Mouse (Mus musculus) CD4-positive, CD25-positive, alpha-beta regulatory T cell, adult 2 months (primary cell): ENCODE data around the gene Ifi213.
"Not testable (repeated sequence)": the region's sequence is repeated elsewhere in the genome, so short reads cannot be mapped to it uniquely, and the experiment has no call there.

Experiments
- DNase-seq: peaks from one replicate; pipeline ENCODE4 v3.0.0-alpha.2; 2012; ENCODE audit warnings: low read depth, low spot score

The Ifi213 gene

GRCm38 (mm10) chr1:173598838-173599494, at the start of gene Ifi213:
Ifi213 (minus strand) TSS chr1:173599274.
- DNase-seq, result peak; percentile 52

GRCm38 (mm10) chr1:173645393-173645792, 46.3 kb upstream of the Ifi213 start:
- no peak for DNase-seq

- no peak for DNase-seq
These were observed 35.0 kb upstream of the Ifi213 start for GRCm38 (mm10) chr1:173633969-173634645.

GRCm38 (mm10) chr1:173630622-173631021, 31.5 kb upstream of the Ifi213 start, which contains the start of gene Ifi209:
Ifi209 (plus strand) TSS chr1:173630917.
- peak; percentile 73 for DNase-seq

- no peak for DNase-seq
These were observed 27.6 kb upstream of the Ifi213 start for GRCm38 (mm10) chr1:173626686-173627085.

GRCm38 (mm10) chr1:173624052-173624451, 25.0 kb upstream of the Ifi213 start:
- no peak for DNase-seq

- not testable (repeated sequence) for DNase-seq
These were observed 23.1 kb upstream of the Ifi213 start for GRCm38 (mm10) chr1:173622216-173622615.

GRCm38 (mm10) chr1:173610291-173610690, 11.2 kb upstream of the Ifi213 start:
- DNase-seq, result not testable (repeated sequence)

GRCm38 (mm10) chr1:173589698-173590097, 9.4 kb downstream of the Ifi213 start:
- not testable (repeated sequence) for DNase-seq

- DNase-seq, result no peak
These were observed 19.0 kb downstream of the Ifi213 start for GRCm38 (mm10) chr1:173579921-173580585.

GRCm38 (mm10) chr1:173579079-173579478, 20.0 kb downstream of the Ifi213 start:
- no peak for DNase-seq

GRCm38 (mm10) chr1:173550491-173551050, 48.5 kb downstream of the Ifi213 start:
- not testable (repeated sequence) for DNase-seq

- DNase-seq, result not testable (repeated sequence)
These were observed 50.3 kb downstream of the Ifi213 start for GRCm38 (mm10) chr1:173548798-173549197.

GRCm38 (mm10) chr1:173535791-173536190, 63.3 kb downstream of the Ifi213 start, which contains the start of gene Ifi214:
Ifi214 (minus strand) TSS chr1:173535957.
- peak; percentile 63 for DNase-seq

- DNase-seq, result no peak
These were observed 77.6 kb downstream of the Ifi213 start for GRCm38 (mm10) chr1:173521452-173521851.
